Mouse (Mus musculus) MEL (cell line): ENCODE data around the gene Olfr1183.

Experiments
- CTCF ChIP-seq, 3 experiments: IDR thresholded peaks in 2 of 3; conservative IDR thresholded peaks in 1 of 3; 2 replicates each; pipeline ENCODE4 v1.5.1; 2011 to 2012; ENCODE audit warnings: low read length in 3 of 3, low read depth in 2 of 3, mild to moderate bottlenecking in 2 of 3, improper control_type of control experiment in 1 of 3, inconsistent platforms in 1 of 3, mixed read lengths in 1 of 3, moderate library complexity in 1 of 3; ENCODE audit not compliant: control insufficient read depth in 1 of 3, insufficient read depth in 1 of 3, poor library complexity in 1 of 3, severe bottlenecking in 1 of 3
- USF2 ChIP-seq, 2 experiments: IDR thresholded peaks; 2 replicates each; pipeline ENCODE4 v1.6.1; 2011 to 2012; ENCODE audit warnings: improper control_type of control experiment in 2 of 2, low read length in 2 of 2, borderline replicate concordance in 1 of 2, inconsistent platforms in 1 of 2, low read depth in 1 of 2, mild to moderate bottlenecking in 1 of 2; ENCODE audit not compliant: insufficient read depth in 1 of 2

GRCm38 (mm10) chr2:88493020-88493419, 38.4 kb downstream of the Olfr1183 start, which contains the start of gene Olfr1185-ps1:
- TF ChIP-seq CTCF (IDR thresholded peaks at IDR 0.05 in 2 of 3, conservative IDR thresholded peaks at IDR 0.05 in 1 of 3; ENCODE audit: control insufficient read depth in 1 of 3, insufficient read depth in 1 of 3, low read depth in 2 of 3, low read length in 3 of 3, poor library complexity in 1 of 3, severe bottlenecking in 1 of 3) (no peak), USF2 (IDR thresholded peaks at IDR 0.05; ENCODE audit: borderline replicate concordance in 1 of 2, insufficient read depth in 1 of 2, low read depth in 1 of 2, low read length in 2 of 2) (no peak)
